Mouse (Mus musculus) layer of hippocampus, adult 2 months (tissue): ENCODE results near the gene Pitpna. TPM values are rescaled to one million over a fixed set of nuclear protein-coding genes. Genes with fewer than 3 reads are reported as not detected.

Experiments used
- DNase-seq, 2 experiments: peaks; one replicate each; pipeline ENCODE4 v3.0.0; 2022; ENCODE audit warnings: low spot score in 2 of 2
- H3K27ac ChIP-seq: fragments of 200-600 bp; 2 replicates; pipeline ENCODE4 v1.8.1; 2022
- H3K4me3 ChIP-seq: fragments of 200-600 bp; 2 replicates; pipeline ENCODE4 v1.8.1; 2022; ENCODE audit warnings: mild to moderate bottlenecking
- CTCF ChIP-seq: fragments of 200-600 bp; conservative IDR thresholded peaks from 2 replicates; pipeline ENCODE4 v1.8.1; 2022; ENCODE audit warnings: antibody characterized with exemption, mild to moderate bottlenecking, moderate library complexity
- microRNA-seq, 2 experiments: library from miRNA; unstranded; fragments of <30 nt; microRNA quantifications; one replicate each; pipeline ENCODE4 v1.2.0; 2021
- total RNA-seq, 2 experiments: library from RNA; stranded (reverse); gene quantifications; 2 replicates each; pipeline ENCODE4 v1.2.3; 2021

The Pitpna gene
- total RNA-seq, 2 experiments from 2014 or later: 269 to 283 TPM

GRCm38 (mm10) chr11:75666296-75666695 lies 78.4 kb downstream of the Pitpna start:
- no peak for DNase-seq
- no peak overlapping the region for H3K27ac ChIP-seq
- TF ChIP-seq CTCF: no peak
- no peak overlapping the region for H3K4me3 ChIP-seq

- DNase-seq: no peak
- H3K4me3 ChIP-seq: no peak overlapping the region
- TF ChIP-seq CTCF: no peak
- H3K27ac ChIP-seq: no peak overlapping the region
These were observed 80.7 kb downstream of the Pitpna start for GRCm38 (mm10) chr11:75668621-75669020.

GRCm38 (mm10) chr11:75669176-75669852 lies 81.4 kb downstream of the Pitpna start:
- Histone ChIP-seq H3K4me3 (no peak overlapping the region), H3K27ac (no peak overlapping the region)
- DNase-seq: no peak
- TF ChIP-seq CTCF: no peak

- Histone ChIP-seq H3K4me3 (no peak overlapping the region), H3K27ac (no peak overlapping the region)
- no peak for TF ChIP-seq CTCF
- no peak for DNase-seq
These were observed 81.9 kb downstream of the Pitpna start for GRCm38 (mm10) chr11:75669853-75670200.

GRCm38 (mm10) chr11:75671426-75672180 lies 83.7 kb downstream of the Pitpna start:
- TF ChIP-seq CTCF: no peak
- no peak for DNase-seq
- H3K27ac ChIP-seq: no peak overlapping the region
- no peak overlapping the region for H3K4me3 ChIP-seq

- no peak for TF ChIP-seq CTCF
- no peak overlapping the region for H3K27ac ChIP-seq
- no peak for DNase-seq
- H3K4me3 ChIP-seq: no peak overlapping the region
These were observed 85.5 kb downstream of the Pitpna start for GRCm38 (mm10) chr11:75673411-75673810.

GRCm38 (mm10) chr11:75674875-75675274 lies 87.0 kb downstream of the Pitpna start:
- Histone ChIP-seq H3K27ac (no peak overlapping the region), H3K4me3 (no peak overlapping the region)
- TF ChIP-seq CTCF: no peak
- DNase-seq: no peak

- no peak for TF ChIP-seq CTCF
- DNase-seq: no peak
- Histone ChIP-seq H3K4me3 (peak overlapping the region; percentile 71; the same call in 1 of the 2 replicates), H3K27ac (peak overlapping the region; percentile 36; the same call in 1 of the 2 replicates)
These were observed 90.2 kb downstream of the Pitpna start for GRCm38 (mm10) chr11:75677881-75678746.

Small RNAs within 50 kb of the gene (microRNA-seq; reads per million reads assigned to microRNA genes)
- 0 reads per million in 2 experiments for gene Mir3971

Other genes starting within 250 kb of the Pitpna start
- 10 to 100 TPM; 64.1 to 67.0 TPM for gene Rpa1, start 239.8 kb upstream of the Pitpna start, total RNA-seq
- gene Smyd4, start 239.7 kb upstream of the Pitpna start, total RNA-seq: 10 to 100 TPM; 14.9 to 16.7 TPM
- gene Serpinf1, start 165.4 kb upstream of the Pitpna start, total RNA-seq: 10 to 100 TPM; 14.0 to 15.6 TPM
- under 1 TPM; 0.38 to 0.52 TPM for gene Serpinf2, start 148.5 kb upstream of the Pitpna start, total RNA-seq
- 10 to 100 TPM; 23.4 to 23.7 TPM for gene Wdr81, start 133.4 kb upstream of the Pitpna start, total RNA-seq
- under 1 TPM in 1 of 2 experiments, not detected in 1; 0.56 TPM for gene Tlcd2, start 126.4 kb upstream of the Pitpna start, total RNA-seq
- gene Prpf8, start 101.3 kb upstream of the Pitpna start, total RNA-seq: 100 to 1,000 TPM; 131 to 139 TPM
- 1 to 10 TPM; 1.6 to 1.7 TPM for gene Rilp, start 78.0 kb upstream of the Pitpna start, total RNA-seq
- gene Scarf1, start 74.6 kb upstream of the Pitpna start, total RNA-seq: 1 to 10 TPM; 1.3 TPM
- gene Slc43a2, start 56.4 kb upstream of the Pitpna start, total RNA-seq: 10 to 100 TPM; 43.0 to 53.4 TPM
- 10 to 100 TPM; 49.4 to 50.4 TPM for gene Inpp5k, start 42.9 kb downstream of the Pitpna start, total RNA-seq
- 10 to 100 TPM; 16.5 to 19.9 TPM for gene Myo1c, start 62.4 kb downstream of the Pitpna start, total RNA-seq
- 100 to 1,000 TPM; 123 to 136 TPM for gene Crk, start 91.2 kb downstream of the Pitpna start, total RNA-seq
- gene Ywhae, start 144.8 kb downstream of the Pitpna start, total RNA-seq: 1,000 to 10,000 TPM; 1,140 to 1,236 TPM
- 10 to 100 TPM; 92.6 to 93.1 TPM for gene Doc2b, start 208.0 kb downstream of the Pitpna start, total RNA-seq